Mouse (Mus musculus): Measurements from ENCODE around the gene Pmm2. TPM values are rescaled to one million over a fixed set of nuclear protein-coding genes. Genes with fewer than 3 reads are reported as not detected.
A peak's percentile ranks its signal among the peaks of the same experiment; 100 is the strongest.

Pmm2 gene
- polyA plus RNA-seq, 1 experiment = 31.7 TPM

DNA sequence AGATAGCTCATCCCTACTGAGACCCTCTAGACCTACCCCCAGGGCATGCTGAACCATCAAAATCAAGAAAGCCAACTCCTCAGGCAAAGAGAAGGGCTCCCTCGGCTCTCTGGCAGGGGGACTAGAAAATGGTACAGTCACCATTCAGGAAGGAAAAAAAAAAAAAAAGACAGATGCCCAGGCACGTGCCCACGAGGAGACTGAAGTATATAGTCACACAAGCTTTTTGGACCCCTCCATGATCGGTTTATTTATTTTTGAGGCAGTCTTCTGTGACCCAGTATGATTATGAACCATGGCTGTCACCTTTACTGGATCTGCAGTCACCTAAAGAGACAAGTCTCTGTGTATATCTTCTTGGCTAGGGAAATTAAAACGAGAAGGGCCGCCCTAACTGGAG lies 35.9 kb downstream of the Pmm2 start:
- peaks cover 29% of the 10 kb centered on the region for H3K79me2 ChIP-seq (ENCODE audit: control insufficient read depth, insufficient read depth)
- no peak overlapping the region for H3K4me2 ChIP-seq (ENCODE audit: low read depth)
- H3K4me3 ChIP-seq = no peak overlapping the region
- no peaks in the 10 kb centered on the region for H3K27me3 ChIP-seq (ENCODE audit: control insufficient read depth, insufficient read depth, insufficient read length)
- H3ac ChIP-seq (ENCODE audit: control insufficient read depth, insufficient read length) = no peak overlapping the region
- H3K36me3 ChIP-seq (ENCODE audit: control insufficient read depth, insufficient read depth) = no peaks in the 10 kb centered on the region
- TF ChIP-seq MAX (IDR thresholded peaks at IDR 0.05; ENCODE audit: low read depth) (no peak), MYOD1 (IDR thresholded peaks at IDR 0.05; ENCODE audit: control insufficient read depth in 1 of 3, insufficient read length in 2 of 3, low read depth in 2 of 3) (no peak), TCF12 (IDR thresholded peaks at IDR 0.05; ENCODE audit: insufficient read depth, poor library complexity, severe bottlenecking) (no peak), POLR2A (IDR thresholded peaks at IDR 0.05; ENCODE audit: insufficient read length, low read depth) (no peak), POLR2AphosphoS2 (IDR thresholded peaks at IDR 0.05; ENCODE audit: insufficient read length, low read depth) (no peak), USF1 (IDR thresholded peaks at IDR 0.05; ENCODE audit: low read depth) (no peak), E2F4 (IDR thresholded peaks at IDR 0.05; ENCODE audit: insufficient read depth) (no peak), REST (IDR thresholded peaks at IDR 0.05; ENCODE audit: insufficient read depth, insufficient read length) (no peak), SRF (IDR thresholded peaks at IDR 0.05; ENCODE audit: control insufficient read depth, insufficient read length, low read depth) (no peak), TCF3 (IDR thresholded peaks at IDR 0.05; ENCODE audit: insufficient read length, low read depth) (no peak), CEBPB (IDR thresholded peaks at IDR 0.05; ENCODE audit: insufficient read depth, poor library complexity, severe bottlenecking) (no peak), MYOG (IDR thresholded peaks at IDR 0.05; ENCODE audit: control insufficient read depth in 1 of 3, insufficient read depth in 1 of 3, insufficient read length in 2 of 3, low read depth in 2 of 3) (no peak)

DNA sequence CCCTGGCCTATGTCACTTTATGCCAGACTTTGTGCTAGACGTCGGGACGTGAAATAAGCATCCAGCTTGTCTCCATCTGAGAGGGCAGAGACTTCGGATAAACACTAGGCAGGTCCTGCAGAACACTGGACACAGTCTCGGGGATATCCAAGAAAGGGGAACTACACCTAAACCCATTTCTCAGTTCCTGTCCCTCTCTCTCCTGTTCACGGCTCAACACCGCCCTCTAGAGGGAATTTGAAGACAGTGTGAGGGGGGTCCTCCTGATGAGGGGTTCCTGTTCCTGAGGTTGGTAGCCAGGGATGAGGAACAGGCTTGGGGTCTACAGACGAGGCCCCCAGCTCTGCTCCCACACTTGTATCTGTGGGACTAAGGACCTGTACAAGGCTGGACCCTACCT lies 36.7 kb downstream of the Pmm2 start:
- Histone ChIP-seq H3K36me3 (ENCODE audit: control insufficient read depth, insufficient read depth) (no peaks in the 10 kb centered on the region), H3K27me3 (ENCODE audit: control insufficient read depth, insufficient read depth, insufficient read length) (no peaks in the 10 kb centered on the region), H3K4me2 (ENCODE audit: low read depth) (peak overlapping the region; percentile 42), H3K4me3 (no peak overlapping the region), H3ac (ENCODE audit: control insufficient read depth, insufficient read length) (no peak overlapping the region), H3K79me2 (ENCODE audit: control insufficient read depth, insufficient read depth) (peaks cover 21% of the 10 kb centered on the region)
- no peak for TF ChIP-seq POLR2AphosphoS2 (IDR thresholded peaks at IDR 0.05; ENCODE audit: insufficient read length, low read depth)
- TF ChIP-seq E2F4 (IDR thresholded peaks at IDR 0.05; ENCODE audit: insufficient read depth) = no peak

DNA sequence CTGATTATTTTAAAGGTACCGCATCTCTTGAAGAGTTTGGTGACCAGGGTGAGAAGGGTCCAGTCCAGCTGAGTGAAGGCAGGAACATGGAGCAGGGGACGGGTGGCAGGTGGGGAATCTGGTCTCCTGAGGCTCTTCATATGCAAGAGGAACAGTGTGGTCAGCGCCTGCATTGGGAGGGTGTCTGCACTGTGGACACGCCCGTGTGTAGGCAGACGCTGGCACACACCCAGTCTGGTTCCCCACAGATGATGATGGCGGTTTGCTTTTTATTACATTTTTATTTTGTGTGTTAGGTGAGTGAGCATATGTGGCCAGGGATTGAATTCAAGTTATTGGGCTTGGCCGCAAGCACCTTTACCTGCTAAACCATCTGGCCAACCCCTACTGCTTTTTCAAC lies 38.1 kb downstream of the Pmm2 start:
- peaks cover 7% of the 10 kb centered on the region for H3K79me2 ChIP-seq (ENCODE audit: control insufficient read depth, insufficient read depth)
- no peak for TF ChIP-seq USF1 (IDR thresholded peaks at IDR 0.05; ENCODE audit: low read depth)
- no peak for TF ChIP-seq TCF3 (IDR thresholded peaks at IDR 0.05; ENCODE audit: insufficient read length, low read depth)
- no peak for TF ChIP-seq CEBPB (IDR thresholded peaks at IDR 0.05; ENCODE audit: insufficient read depth, poor library complexity, severe bottlenecking)
- TF ChIP-seq MYOD1 (IDR thresholded peaks at IDR 0.05; ENCODE audit: control insufficient read depth in 1 of 3, insufficient read length in 2 of 3, low read depth in 2 of 3) = no peak
- no peak for TF ChIP-seq POLR2AphosphoS2 (IDR thresholded peaks at IDR 0.05; ENCODE audit: insufficient read length, low read depth)
- no peak for TF ChIP-seq E2F4 (IDR thresholded peaks at IDR 0.05; ENCODE audit: insufficient read depth)
- TF ChIP-seq REST (IDR thresholded peaks at IDR 0.05; ENCODE audit: insufficient read depth, insufficient read length) = no peak
- no peak for TF ChIP-seq TCF12 (IDR thresholded peaks at IDR 0.05; ENCODE audit: insufficient read depth, poor library complexity, severe bottlenecking)

DNA sequence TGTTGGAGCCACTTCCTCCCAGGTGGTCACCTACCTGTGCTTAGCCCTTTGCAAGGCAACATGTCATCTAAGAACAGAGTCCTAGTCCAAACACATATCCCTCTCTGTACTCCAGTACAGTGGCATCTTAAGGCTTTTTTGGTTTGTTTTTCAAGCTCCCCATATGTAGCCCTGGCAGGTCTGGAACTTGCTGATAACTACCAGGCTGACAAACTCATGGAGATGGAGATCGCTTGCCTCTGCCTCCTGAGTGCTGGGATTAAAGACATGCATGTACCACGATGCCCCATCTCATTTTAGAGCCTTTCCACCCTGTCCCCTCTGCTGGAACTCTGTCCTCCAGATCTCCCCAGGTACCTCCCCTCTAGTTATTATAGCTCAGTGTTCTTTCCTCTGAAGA lies 38.8 kb downstream of the Pmm2 start:
- Histone ChIP-seq H3K79me2 (ENCODE audit: control insufficient read depth, insufficient read depth) (peaks cover under 1% of the 10 kb centered on the region), H3K4me3 (no peak overlapping the region), H3ac (ENCODE audit: control insufficient read depth, insufficient read length) (no peak overlapping the region), H3K36me3 (ENCODE audit: control insufficient read depth, insufficient read depth) (no peaks in the 10 kb centered on the region), H3K27me3 (ENCODE audit: control insufficient read depth, insufficient read depth, insufficient read length) (no peaks in the 10 kb centered on the region), H3K4me2 (ENCODE audit: low read depth) (no peak overlapping the region)
- TF ChIP-seq MAX (IDR thresholded peaks at IDR 0.05; ENCODE audit: low read depth) (no peak), CEBPB (IDR thresholded peaks at IDR 0.05; ENCODE audit: insufficient read depth, poor library complexity, severe bottlenecking) (no peak)

More for the DNA sequence above, 38.1 kb downstream of the Pmm2 start:
- H3K36me3 ChIP-seq (ENCODE audit: control insufficient read depth, insufficient read depth) = no peaks in the 10 kb centered on the region
- no peak overlapping the region for H3K4me3 ChIP-seq
- H3K27me3 ChIP-seq (ENCODE audit: control insufficient read depth, insufficient read depth, insufficient read length) = no peaks in the 10 kb centered on the region
- no peak overlapping the region for H3ac ChIP-seq (ENCODE audit: control insufficient read depth, insufficient read length)
- H3K4me2 ChIP-seq (ENCODE audit: low read depth) = no peak overlapping the region

DNA sequence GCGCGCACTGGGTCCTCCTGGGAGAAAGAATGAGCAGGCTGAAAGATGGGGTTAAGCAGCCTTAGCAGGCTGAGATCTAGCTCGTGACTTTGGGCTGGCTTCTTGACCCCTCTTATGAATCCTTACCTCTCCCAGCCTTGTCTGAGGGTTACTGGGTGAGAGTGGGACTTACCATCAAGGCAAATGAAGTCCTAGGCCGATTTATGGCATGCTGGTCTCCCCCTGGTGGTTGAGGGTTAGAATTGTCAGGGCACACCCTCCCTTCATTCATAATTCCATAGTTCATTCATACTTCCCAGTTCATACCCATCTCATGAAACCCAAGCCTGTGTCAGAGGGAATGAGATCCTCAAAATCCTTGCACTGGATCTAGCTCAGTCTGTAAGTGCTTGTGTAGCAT lies 39.3 kb downstream of the Pmm2 start:
- H3K79me2 ChIP-seq (ENCODE audit: control insufficient read depth, insufficient read depth) = no peaks in the 10 kb centered on the region
- TF ChIP-seq POLR2AphosphoS2 (IDR thresholded peaks at IDR 0.05; ENCODE audit: insufficient read length, low read depth) = no peak
- no peak for TF ChIP-seq MYOG (IDR thresholded peaks at IDR 0.05; ENCODE audit: control insufficient read depth in 1 of 3, insufficient read depth in 1 of 3, insufficient read length in 2 of 3, low read depth in 2 of 3)
- H3ac ChIP-seq (ENCODE audit: control insufficient read depth, insufficient read length) = no peak overlapping the region
- H3K4me2 ChIP-seq (ENCODE audit: low read depth) = no peak overlapping the region
- no peak overlapping the region for H3K4me3 ChIP-seq
- H3K27me3 ChIP-seq (ENCODE audit: control insufficient read depth, insufficient read depth, insufficient read length) = no peaks in the 10 kb centered on the region
- H3K36me3 ChIP-seq (ENCODE audit: control insufficient read depth, insufficient read depth) = no peaks in the 10 kb centered on the region

DNA sequence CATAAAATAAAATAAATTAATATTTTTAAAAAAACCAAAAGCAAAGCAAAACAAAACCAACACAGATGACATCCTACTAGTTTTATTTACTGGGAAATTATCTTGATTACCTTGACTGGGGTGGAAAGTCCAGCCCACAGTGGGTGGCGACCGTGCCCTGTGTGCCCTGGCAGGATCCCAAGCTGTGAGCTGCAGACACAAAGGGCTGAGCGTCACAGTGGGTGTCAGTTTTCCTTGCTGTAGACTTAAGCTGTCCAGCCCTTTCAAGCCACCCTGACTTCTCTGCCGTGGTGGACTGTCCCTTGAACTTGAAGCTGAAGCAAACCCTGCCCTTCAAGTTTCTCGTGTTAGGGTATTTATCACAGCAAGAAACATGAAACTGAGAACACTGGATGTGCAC lies 40.6 kb downstream of the Pmm2 start:
- no peak for TF ChIP-seq TCF12 (IDR thresholded peaks at IDR 0.05; ENCODE audit: insufficient read depth, poor library complexity, severe bottlenecking)
- TF ChIP-seq MAX (IDR thresholded peaks at IDR 0.05; ENCODE audit: low read depth) = no peak
- no peak for TF ChIP-seq USF1 (IDR thresholded peaks at IDR 0.05; ENCODE audit: low read depth)
- TF ChIP-seq TCF3 (IDR thresholded peaks at IDR 0.05; ENCODE audit: insufficient read length, low read depth) = no peak
- no peak for TF ChIP-seq MYOG (IDR thresholded peaks at IDR 0.05; ENCODE audit: control insufficient read depth in 1 of 3, insufficient read depth in 1 of 3, insufficient read length in 2 of 3, low read depth in 2 of 3)
- TF ChIP-seq REST (IDR thresholded peaks at IDR 0.05; ENCODE audit: insufficient read depth, insufficient read length) = no peak
- TF ChIP-seq E2F4 (IDR thresholded peaks at IDR 0.05; ENCODE audit: insufficient read depth) = no peak
- no peak for TF ChIP-seq SRF (IDR thresholded peaks at IDR 0.05; ENCODE audit: control insufficient read depth, insufficient read length, low read depth)
- TF ChIP-seq CEBPB (IDR thresholded peaks at IDR 0.05; ENCODE audit: insufficient read depth, poor library complexity, severe bottlenecking) = no peak
- TF ChIP-seq POLR2A (IDR thresholded peaks at IDR 0.05; ENCODE audit: insufficient read length, low read depth) = no peak
- no peaks in the 10 kb centered on the region for H3K79me2 ChIP-seq (ENCODE audit: control insufficient read depth, insufficient read depth)
- no peaks in the 10 kb centered on the region for H3K27me3 ChIP-seq (ENCODE audit: control insufficient read depth, insufficient read depth, insufficient read length)
- no peak overlapping the region for H3ac ChIP-seq (ENCODE audit: control insufficient read depth, insufficient read length)
- no peaks in the 10 kb centered on the region for H3K36me3 ChIP-seq (ENCODE audit: control insufficient read depth, insufficient read depth)
- no peak overlapping the region for H3K4me3 ChIP-seq
- H3K4me2 ChIP-seq (ENCODE audit: low read depth) = no peak overlapping the region

Measured in myocyte (in vitro differentiated cells).